Mouse (Mus musculus) heart, postnatal 4 days (tissue): Measurements from ENCODE around the gene Cdk6. TPM values are rescaled to one million over a fixed set of nuclear protein-coding genes. Genes with fewer than 3 reads are reported as not detected.
"Not testable (repeated sequence)": the region's sequence is repeated elsewhere in the genome, so short reads cannot be mapped to it uniquely, and the experiment has no call there.

Experiments used
- DNase-seq: peaks from one replicate; pipeline ENCODE4 v3.0.0; 2021
- total RNA-seq, 2 experiments: library from RNA; stranded (reverse); gene quantifications; 2 replicates each; pipeline ENCODE4 v1.2.3; 2021

The Cdk6 gene
- total RNA-seq, 2 experiments from 2014 or later: 45.6 to 47.5 TPM

GRCm38 (mm10) chr5:3438453-3439003 lies 97.2 kb downstream of the Cdk6 start:
- DNase-seq: not testable (repeated sequence)

GRCm38 (mm10) chr5:3439386-3439785 lies 98.1 kb downstream of the Cdk6 start:
- not testable (repeated sequence) for DNase-seq

GRCm38 (mm10) chr5:3442524-3442923 lies 101.2 kb downstream of the Cdk6 start:
- not testable (repeated sequence) for DNase-seq

- DNase-seq: not testable (repeated sequence)
Measured at GRCm38 (mm10) chr5:3451233-3451632, 109.9 kb downstream of the Cdk6 start.

DNA sequence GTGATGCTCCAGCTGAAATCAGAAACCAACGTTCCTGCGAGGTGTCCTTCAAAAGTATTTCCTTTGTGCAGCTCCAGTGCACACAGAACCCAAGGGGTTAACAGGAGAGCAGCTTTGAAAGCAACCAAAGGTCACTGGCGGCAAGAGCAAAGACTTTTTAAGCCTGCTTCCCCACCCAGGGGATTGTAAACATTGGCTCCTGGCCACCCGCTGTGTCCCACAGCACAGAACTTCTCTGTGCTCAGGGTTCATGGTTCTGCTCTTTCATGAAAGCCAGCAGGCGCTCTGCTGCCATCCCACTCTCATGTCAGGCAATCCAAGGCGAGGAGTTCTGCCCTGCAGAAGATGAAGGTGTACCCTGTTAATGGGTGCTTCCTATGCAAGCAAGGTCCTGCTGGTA lies 112.7 kb downstream of the Cdk6 start:
- not testable (repeated sequence) for DNase-seq

GRCm38 (mm10) chr5:3460907-3461306 lies 119.6 kb downstream of the Cdk6 start:
- DNase-seq: no peak

DNA sequence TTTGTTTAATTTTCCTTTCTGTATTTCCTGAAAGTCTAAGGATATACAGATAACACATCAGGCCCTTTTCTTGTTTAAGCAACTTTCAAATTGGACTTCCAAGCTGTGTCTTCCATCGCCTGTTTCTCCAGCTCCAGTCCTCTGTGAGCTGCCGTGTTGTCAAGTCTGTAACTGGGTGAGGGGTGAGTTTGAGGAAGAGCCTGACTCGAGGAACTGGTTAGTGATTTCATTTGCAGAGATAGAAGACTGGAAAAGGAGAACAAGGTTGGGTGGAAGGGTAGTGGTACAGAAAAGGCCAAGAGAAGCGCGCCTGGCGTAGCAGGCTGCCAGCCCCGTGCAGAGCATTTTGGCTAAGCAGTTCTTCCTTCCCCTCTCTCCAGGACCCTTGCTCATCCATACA lies 120.1 kb downstream of the Cdk6 start:
- DNase-seq: no peak

DNA sequence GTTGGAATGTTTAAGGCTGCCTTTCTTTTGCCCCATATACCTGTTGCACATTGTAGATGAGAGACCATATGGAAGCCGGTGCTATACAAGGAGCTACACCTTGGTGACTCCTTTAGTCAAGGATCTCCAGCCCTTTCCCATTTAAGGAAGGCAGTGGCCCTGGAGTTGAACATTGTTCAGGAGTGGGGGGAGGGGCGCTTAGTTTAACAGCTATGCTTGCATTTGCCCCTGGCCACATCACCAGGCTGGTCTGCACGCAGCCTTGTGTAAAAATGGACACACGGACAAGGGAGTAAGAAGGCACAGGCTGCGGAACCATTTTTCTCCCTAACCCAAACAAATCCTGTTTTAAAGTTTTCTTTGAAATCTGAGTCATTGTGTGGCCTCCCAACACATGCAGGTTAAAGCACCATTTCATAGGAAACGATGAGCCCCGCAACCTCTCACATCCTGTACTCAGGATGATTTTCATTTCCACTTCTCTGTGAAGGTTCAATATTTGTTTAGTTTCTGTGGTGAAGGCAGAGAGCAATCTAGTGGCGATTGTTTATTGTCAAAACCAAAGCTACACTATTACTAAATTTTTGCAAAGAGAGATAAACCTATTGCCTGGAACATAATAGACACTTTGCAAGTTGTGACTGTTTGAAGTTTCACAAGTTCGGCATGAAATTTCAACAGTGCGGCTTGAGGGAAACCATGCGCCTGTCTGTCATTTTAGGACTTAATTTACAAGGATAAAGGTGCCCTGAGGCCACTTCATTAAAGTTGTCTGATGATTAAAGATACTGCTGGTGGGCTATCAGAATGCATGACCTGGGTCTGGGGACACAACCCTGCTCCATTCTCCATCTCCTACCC lies 121.8 kb downstream of the Cdk6 start:
- DNase-seq: no peak

- DNase-seq: no peak
Measured at GRCm38 (mm10) chr5:3463758-3464157, 122.5 kb downstream of the Cdk6 start.

DNA sequence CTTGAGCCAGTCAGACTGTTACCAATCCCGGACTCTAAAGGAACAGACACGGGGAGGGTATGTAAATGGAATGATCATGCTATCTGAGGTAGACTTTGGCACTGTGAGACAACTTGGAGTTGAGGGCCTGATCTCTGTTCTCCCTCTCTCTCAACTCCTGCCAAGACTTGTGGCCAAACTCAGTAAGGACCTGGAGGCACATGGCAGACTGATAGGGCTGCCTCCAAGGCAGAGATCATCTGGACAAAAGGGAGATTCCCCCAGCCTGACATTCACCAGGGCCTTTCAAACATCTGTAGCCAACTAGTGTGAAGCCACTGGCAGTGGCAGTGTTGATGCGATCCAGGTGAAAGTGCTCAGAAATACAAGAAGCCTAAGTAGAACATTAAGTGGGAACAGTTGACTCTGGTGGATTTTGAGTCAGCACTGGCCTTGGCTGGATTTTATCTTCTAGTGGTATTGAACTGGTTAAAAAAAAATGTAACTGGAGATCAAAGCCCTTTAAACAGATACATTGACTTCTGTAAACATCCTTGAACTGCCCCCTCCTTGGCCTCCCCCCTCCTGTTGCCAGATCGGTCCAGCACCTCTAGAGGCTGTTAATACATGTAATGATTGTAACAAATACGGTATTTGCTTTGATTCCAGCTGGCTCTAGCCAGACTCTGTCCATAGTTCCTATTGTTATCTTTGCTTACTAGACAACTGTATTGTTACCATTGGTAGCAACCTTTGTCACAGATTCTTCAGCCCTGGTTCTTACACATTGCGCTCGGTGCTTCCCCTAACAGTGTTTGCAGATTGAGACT lies 125.0 kb downstream of the Cdk6 start:
- peak; percentile 50 for DNase-seq

DNA sequence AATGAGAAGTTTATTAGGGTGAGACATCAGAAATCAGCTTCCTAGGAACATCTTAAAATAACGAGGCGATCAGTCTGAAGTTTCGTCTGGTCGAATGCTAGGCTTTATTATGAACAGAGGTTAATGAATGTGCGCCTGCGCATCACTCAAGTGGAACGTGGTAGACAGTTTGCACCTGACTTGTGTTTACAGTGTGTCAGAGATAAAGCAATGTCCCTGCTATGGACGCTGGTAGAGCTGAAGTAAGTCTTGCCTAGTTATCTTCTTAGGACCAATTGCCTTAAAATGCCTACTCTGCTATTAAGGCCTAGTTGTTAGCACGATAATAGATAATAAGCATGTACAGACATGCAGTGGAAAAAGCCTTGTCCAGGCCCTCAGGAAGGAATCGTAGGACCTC lies 129.6 kb downstream of the Cdk6 start:
- no peak for DNase-seq

DNA sequence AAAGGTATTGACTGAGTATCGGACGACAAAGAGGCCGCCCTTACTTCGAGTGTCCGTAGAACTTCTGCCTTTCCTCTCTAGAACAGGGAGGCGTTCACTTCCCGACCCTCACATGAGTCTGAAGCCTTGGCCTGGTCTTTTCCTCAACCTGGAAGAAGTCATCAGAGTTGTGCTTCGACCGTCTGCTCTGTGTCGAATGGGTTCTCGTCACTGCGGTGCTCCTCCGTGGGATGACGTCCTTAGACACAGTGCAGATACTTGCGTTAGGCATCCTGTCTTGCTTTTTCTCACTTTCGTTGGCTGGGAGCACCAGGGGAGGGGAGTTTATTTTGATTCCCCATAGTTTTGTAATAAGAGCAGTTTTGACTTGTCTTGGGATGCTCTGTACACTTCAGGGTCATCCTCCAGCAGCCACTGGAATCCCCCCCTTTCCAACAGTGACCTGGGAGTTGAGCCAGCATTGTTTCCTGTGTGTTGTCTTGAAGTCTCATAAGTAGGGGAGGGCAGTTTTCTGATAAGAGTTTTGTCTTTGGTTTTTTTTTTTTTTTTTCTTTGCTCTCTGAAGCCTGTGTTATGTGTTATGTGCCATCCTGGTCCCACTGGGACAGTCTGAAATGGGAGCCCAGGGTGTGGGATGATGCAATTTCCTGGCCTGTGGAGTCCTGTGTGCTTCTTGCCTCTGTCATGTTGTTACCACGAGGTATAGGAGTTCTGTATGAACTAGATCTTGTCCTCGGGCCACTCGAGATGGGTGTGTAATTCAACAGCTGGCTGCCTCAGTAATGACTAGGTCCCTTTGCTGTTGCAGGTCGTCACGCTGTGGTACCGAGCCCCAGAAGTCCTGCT lies 131.2 kb downstream of the Cdk6 start:
- DNase-seq: no peak

DNA sequence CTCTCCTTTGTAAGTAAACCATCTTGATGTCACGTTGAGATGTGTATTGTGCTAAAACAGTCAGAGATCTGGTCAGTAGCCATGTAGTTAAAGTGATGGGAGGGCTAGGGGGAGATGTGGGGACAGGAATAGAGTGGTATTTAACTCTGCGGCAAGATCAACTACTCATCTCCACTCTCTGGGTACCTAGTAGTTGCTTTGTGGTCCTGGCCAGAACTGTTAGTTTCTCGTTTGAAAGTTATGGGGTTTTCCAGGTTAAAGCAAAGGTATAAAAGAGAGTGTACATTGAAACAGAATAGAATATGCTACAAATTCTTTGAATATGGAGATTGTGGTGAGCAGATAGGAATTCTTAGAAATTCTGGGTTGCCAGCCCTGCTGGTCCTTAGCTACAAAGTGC lies 136.4 kb downstream of the Cdk6 start:
- DNase-seq: no peak

DNA sequence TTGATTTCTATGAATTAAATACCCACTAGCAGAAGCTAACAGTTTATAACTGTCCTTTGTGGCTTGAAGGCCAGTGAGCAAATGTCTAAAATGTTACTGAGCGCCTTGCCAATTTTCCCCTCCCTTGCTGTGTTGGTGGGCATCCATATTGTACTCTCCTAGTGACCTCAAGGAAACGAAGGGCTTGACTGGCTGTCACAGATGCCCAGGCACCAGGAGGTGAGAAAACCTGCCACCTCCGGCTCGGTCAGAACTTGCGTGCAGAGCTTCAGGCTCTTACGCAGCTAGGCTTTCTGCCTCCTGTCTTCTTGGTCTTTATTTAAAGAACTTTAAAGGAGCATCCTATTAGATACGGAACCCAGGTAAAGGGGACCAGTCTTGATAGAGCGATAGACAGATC lies 136.9 kb downstream of the Cdk6 start:
- no peak for DNase-seq

DNA sequence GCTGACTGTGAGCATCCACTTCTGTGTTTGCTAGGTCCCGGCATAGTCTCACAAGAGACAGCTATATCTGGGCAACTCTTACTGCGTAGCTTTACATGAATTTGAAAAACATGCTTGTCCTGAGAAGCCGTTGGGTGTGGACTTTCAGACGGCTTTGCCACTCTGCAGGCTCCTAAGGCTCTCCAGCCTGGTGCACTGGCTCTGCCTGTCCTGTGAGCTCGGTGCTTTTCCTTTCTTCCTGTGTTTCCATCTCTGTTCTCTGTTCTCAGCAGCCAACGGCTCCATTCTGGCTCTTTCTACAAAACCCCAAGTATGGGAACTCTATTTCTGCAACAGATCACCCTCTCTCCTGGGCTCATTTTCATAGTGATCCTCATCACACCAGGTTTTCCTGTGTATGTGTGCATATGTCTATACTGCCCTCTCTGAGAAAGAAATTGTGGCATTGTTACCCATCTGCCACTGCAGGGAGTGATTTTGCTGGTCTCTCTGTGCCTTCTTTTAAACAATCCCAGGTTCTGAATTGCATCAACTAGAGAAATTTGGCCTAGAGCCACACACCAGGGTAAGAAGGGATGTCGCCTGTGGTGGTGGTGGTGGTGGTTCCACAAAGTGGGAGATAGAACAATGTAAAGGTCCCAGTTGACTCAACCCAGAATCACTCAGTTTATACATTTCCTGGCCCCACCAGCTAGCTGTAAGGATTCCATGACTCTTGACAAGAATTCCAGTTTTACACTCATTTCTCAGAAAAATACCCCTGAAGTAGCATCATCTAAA lies 137.9 kb downstream of the Cdk6 start:
- DNase-seq: no peak

GRCm38 (mm10) chr5:3480637-3481395 lies 139.5 kb downstream of the Cdk6 start:
- DNase-seq: no peak

GRCm38 (mm10) chr5:3482474-3482873 lies 141.2 kb downstream of the Cdk6 start:
- no peak for DNase-seq

GRCm38 (mm10) chr5:3483054-3483722 lies 141.9 kb downstream of the Cdk6 start:
- DNase-seq: no peak

DNA sequence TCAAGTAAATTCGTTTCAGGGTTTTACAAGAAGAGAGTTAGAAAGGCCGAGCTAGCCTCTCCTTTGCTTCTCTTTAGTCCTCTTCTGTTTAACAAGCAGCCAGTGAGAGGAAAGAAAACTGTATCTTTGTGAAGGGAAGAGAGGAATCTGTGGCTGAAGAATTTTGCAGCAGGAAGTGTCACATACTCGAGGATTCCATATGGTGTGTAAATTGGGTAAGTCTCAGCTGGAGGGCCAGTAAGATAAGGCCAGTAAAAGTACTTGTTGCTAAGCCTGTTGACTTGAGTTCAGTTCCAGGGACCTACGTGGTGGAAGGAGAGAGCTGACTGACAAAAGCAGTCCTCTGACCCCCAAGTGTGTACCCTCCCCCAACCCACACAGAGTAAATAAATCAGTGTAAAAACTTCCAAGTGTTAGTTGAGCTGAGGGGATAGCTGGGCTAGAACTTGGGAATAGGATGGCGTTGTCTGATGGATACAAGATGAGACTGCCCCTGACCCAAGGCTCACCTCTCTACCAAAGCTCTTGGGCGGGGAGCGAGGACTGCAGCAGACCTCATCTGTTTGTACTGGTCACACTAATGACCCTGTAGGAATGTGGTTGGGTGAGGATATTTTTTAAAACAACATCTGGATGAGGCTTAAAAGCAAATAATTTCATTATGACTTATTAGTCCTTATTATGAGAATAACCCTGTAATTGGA lies 145.4 kb downstream of the Cdk6 start:
- DNase-seq: no peak
